Mouse (Mus musculus) left cerebral cortex, postnatal 14 days (tissue): ENCODE results near the gene Ctnna3. TPM values are rescaled to one million over a fixed set of nuclear protein-coding genes. Genes with fewer than 3 reads are reported as not detected.
"Not testable (repeated sequence)": the region's sequence is repeated elsewhere in the genome, so short reads cannot be mapped to it uniquely, and the experiment has no call there.

Experiments used
- DNase-seq, 2 experiments: peaks; one replicate each; pipeline ENCODE4 v3.0.0; 2021 to 2022; ENCODE audit warnings: low spot score in 2 of 2, mixed read lengths in 1 of 2
- intact Hi-C: fragments of 180-260 bp; cut with DNase I; formaldehyde crosslinking; loops from one replicate; pipeline ENCODE4 v1.15.1; 2025
- total RNA-seq, 2 experiments: library from RNA; stranded (reverse); gene quantifications; 2 replicates each; pipeline ENCODE4 v1.2.3; 2021

Gene Ctnna3
- total RNA-seq, 2 experiments from 2014 or later = 1.0 to 2.0 TPM

DNA sequence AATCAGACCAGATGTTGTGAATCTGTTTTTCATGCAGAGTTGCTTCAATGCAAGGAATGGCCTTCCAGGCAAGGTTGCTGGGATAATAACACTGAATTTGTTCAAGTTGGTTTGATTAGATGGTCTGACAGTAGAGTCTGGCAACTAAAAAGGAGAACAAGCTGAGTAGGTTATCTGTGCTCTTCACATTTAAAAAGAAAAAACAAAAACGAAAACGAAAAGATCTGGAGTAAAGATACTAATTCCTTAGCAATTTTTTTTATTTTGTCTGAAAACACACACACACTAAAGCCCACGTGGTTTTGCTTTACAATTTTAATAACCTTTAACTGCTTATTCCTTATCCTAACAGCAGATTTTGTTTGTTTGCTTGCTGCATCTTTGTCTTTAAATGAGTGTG is 1141.4 kb downstream of the Ctnna3 start:
- intact Hi-C loops = no loop called here

DNA sequence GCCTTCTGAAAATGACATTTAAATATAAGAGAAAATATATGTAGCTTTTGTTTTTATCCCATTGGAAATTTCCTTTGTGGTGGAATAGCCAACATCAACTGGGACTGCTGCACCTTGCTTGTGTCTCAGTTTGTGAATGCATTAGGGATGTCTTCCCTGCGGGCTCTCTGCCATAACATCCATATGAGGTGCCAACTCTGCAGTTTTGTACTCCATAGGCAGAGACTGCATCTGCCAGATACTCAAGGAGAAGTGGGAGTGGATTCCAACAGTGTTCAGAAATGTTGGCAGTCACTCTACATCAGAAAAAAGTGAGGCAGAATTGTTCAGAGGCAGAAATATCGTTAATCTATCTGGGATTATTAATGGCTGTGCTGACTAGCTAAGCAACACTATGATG is 1158.2 kb downstream of the Ctnna3 start:
- DNase-seq = peak; percentile 57 to 62
- intact Hi-C loops = no loop called here

More for the DNA sequence above, 1141.4 kb downstream of the Ctnna3 start:
- DNase-seq = no peak

DNA sequence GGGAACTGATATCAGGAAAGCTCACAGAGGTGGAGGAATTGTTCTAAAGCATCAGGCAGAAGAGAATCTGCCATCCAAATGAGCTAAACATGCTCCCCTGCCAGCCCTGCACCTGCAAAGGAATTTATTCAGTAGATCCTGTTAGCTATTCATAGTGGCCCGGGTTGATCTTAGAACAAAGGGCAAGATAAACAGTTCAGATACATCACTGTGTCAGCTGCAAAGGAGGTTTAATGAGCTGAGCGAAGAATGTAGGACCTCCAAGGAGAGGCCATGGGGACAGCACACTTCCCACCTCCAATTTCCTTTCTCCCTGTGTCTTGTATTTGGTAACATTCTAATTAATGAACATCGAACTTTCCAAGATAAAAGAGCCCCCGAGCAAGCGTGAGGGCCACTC is 1206.9 kb downstream of the Ctnna3 start:
- DNase-seq = no peak
- intact Hi-C loops = no loop called here

DNA sequence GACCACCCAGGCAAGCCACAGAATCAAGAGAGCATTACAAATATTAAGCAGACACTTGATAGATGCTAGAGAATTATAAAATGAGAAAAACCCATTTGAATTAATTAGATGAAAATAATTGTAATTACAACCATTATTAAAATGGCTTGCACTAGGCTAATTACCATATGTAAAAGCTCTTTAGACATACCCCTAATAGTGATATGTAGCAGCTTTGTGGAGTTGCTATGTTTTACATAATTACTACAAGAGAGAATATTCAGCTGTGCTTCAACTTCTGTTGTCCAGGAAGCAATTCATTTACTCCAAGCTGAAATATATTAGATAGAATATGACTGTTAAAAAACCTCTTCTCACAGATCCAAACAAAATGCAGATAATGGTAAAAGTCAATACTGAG is 1209.2 kb downstream of the Ctnna3 start:
- DNase-seq = no peak
- intact Hi-C loops = no loop called here

DNA sequence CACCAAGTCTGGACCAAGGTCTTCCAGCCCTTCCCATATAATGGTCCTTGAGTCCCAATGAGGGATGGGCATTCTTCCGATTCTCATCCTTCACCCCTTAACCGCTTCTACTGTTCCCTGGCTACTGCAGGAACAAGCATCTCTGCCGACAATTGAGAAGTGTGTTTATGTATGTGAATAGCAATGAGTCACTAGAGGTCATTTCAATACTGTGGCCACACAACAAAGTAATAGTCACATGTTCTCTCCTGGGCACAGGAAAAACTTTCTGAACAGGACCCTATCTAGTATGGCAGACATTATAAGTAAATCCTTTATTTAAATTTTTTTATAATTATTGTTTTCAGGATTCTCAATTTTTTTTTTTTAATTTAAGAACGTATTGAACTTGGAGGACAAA is 1211.2 kb downstream of the Ctnna3 start:
- DNase-seq = no peak
- intact Hi-C loops = no loop called here

DNA sequence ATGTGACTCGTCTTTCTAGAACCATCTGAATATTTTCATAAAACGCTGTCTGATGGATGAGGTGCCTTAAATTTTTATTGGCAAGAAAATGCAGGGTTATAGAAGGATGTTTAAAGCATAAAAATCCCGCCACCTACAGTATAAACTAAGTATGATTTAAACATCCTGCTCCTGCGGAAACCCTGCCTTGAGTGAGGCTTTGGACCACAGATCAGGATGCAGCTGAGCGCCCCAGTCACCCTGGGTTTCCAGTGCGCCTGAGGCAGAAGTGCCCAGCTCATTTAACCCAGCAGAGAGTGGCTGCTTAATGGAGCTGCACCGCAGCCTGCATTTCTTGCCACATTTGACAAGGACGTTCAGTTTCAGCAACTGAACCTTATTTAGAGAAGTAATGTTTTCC is 1211.7 kb downstream of the Ctnna3 start:
- DNase-seq = peak in 1 of 2 experiments; percentile 5

DNA sequence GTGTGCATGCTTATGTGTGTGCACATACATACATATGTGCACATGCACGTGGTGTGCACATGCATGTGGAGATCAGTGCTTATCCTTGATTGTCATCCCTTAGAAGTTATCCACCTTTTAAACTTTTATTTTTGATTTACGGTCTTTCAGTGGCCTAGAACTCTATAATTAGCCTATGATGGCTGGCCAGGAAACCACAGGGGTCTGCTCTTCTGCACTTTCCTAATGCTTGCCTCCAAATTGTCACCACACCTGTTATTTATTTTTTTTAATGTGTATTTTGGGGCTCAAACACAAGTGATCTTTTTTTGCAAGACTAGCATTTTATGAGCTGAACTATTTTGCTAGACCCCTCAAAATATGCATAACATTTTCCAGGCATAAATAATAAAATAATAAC is 1214.1 kb downstream of the Ctnna3 start:
- DNase-seq = no peak
- intact Hi-C loops = no loop called here

More for the DNA sequence above, 1211.7 kb downstream of the Ctnna3 start:
- intact Hi-C loops = no loop called here

DNA sequence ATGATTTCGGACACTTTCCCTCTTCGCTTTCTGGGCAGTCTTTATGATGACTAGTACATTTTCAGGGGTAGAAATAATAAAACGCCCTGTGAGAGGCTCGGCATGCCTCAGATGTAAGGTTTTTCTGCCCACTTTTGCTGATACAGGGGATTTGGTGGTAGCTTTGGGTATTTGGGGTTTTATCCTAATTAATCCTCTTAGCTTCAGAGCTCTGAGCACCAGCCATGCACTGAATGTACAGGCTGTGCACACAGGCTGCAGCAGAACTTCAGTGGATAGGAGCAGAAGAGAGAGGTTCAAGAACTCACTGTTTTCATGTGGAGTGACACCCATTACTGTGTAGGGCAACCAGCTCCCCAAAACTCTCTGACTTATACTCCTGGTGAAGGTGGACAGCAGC is 1231.3 kb downstream of the Ctnna3 start:
- intact Hi-C loops = no loop called here
- DNase-seq = no peak

DNA sequence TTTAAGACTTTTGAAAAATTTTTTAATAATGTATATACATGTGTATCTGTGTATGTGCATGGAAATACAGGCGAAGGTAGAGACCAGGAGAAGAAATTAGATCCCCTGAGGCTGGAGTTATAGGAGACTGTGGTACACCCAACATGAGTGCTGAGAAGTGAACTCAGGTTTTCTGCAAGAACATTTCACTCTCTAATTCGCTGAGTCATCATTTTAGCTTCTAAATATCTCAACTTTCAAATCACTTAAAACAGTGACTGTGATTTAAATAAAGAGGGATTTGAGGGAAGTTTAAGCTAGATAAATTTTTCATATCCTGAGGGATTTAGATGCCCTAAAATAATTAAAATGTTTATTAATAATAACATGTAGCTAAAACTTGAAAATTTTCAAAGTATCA is 1241.6 kb downstream of the Ctnna3 start:
- no peak for DNase-seq
- intact Hi-C loops = no loop called here

DNA sequence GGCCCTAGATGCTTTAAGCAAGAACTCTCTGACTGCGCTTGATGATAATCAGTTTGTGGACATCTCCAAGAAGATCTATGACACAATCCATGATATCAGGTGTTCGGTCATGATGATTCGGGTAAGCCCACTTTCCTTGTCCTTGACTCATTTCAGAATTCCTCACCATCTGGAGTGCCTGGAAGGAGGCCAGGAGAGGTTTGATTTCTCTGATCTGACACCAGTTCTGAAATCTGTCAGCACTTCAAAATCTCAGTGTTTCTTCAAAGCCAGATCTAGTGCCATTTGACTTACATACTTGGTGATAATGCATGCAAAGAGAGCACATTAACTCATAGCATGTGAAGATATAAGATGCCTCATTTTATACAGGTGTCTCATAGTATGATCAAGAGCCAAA is 1245.9 kb downstream of the Ctnna3 start:
- intact Hi-C loops = no loop called here
- DNase-seq = peak in 1 of 2 experiments; percentile 3

DNA sequence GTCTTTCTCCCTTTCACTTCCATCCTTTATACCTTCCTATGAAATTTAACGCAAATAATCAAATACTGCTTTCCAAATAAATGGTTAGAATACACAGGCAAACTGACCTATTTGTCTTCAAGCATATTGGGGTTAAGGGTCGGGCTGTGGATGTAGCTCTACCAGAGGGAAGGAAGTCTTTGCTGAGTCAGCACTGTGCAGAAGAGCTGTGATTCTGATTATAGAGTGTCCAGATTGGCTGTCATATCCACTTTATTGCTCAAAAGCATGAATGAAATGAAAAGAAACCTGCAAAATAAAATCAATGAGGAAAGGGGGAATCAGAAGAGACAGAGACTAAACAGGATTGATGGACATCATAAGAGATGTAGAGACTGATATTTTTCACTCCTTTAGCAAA is 1280.1 kb downstream of the Ctnna3 start:
- DNase-seq = no peak
- intact Hi-C loops = no loop called here

DNA sequence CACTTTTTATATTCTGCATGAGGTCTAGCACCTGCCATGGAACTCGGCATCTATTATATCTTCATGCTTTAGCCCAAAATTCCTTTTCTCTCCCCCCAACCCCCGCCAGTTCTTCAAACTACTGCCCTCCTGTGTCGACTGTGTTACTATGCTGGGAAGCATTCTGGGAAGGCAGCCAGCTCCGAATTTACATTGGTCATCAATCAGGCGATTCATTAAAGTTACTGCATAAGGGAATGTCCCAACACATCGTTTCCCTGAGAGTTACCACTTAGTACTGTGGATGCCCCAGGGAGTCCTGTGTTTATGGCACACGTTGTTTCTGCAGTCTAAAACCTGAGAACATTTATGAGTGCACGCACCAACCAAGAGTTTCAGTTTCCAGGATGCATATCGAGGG is 1288.1 kb downstream of the Ctnna3 start:
- DNase-seq = peak in 1 of 2 experiments; percentile 23
- intact Hi-C loops = no loop called here

DNA sequence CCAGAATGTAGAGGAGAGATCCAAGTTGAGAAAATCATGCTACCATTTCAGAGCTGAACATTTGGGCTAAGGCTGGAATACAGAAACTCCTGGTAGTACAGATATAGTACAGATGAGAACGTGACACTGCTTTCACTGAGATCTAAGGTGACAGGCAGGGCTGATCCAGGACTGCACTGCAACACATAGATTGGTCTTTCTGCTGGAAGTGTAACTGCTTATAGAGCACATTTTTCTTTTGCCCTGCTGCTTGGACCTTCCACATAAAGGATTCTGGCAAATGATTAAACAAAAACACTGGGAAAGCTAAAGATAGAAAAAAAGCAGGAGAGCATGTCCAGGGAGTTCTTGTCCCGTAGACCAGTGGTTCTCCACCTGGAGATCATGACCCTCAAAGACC is 1305.8 kb downstream of the Ctnna3 start:
- intact Hi-C loops = no loop called here
- DNase-seq = no peak

DNA sequence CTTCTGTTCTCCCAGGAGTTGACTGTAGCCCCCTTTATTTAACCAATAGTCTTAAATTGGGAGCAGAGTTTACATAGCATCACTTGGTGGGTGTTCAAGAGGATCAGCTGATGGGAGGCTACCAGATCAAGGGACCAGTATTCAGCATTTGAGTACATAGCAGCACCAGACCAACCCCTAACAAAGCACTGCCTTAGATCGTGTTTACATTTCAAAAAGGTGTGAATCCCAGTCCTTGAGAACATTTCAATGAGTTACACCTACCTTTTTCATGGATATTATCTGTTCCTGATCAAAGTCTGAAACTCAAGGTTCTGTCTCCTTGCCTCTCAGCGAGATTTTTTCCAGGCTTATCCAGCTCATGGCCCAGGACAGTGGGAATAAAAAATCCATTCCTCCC is 1306.7 kb downstream of the Ctnna3 start:
- intact Hi-C loops = no loop called here
- no peak for DNase-seq

DNA sequence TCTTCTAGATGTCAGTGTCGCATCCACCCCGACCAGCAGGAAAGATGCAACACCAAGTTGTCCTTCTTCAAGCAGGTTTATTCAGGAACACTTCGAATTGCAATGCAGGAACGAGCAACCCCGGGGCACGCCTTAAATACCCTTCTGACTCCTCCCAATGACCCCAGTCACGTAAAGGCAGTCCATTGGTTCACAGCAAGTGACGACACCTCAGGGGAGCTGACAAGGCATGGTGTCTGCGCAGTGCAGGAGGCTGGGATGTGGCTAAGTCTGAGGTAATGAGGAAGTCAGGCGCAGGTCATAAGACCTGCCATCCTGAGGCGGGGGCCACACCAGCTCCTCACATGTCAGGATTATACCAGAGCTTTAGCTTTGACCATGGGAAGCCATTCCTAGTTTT is 1311.8 kb downstream of the Ctnna3 start:
- DNase-seq = not testable (repeated sequence)
- intact Hi-C loops = loop anchor here (10.0 kb wide), 1 partner anchor 1833 kb away; no protein-coding TSS in a partner anchor

DNA sequence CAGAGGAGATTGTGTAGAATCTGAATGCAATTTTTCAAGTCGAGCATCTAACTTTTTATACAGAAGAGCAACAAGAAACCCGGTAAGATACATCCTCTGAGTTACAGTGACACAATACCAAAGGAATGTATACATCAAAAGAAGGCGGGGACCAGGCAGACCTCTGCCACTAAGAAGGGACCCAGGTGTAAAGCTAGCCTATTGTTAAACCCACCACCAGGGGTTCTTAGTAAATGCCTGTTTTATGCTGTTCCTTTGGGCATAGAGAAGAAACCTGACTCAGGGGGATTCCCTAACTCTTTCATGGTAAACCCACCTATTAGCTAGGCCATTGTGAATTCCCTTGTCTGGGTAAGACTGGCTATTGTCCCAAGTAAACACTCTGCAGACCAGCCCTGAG is 1314.2 kb downstream of the Ctnna3 start:
- intact Hi-C loops = loop anchor here (10.0 kb wide), 1 partner anchor 1831 kb away; no protein-coding TSS in a partner anchor
- DNase-seq = not testable (repeated sequence)

DNA sequence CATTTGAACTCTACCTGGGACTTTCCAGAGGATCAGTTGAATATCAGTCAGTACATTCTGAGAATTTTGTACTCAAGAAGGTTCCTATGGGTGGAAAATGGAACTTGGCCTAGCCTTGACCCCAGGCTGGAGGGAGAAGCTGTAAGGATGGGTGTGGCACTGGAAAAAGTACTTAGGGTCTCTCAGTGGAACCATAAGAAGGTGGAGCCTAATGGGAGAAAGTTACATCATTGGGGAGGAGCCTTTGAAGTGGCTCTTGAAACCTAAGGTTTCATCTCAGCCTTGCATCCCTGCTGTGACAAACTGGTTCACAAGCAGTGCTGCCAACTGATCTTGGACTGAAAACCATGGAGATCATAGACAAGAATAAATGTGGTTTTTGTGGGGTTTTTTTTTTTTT is 1318.8 kb downstream of the Ctnna3 start:
- intact Hi-C loops = loop anchor here (10.0 kb wide), 1 partner anchor 1826 kb away; no protein-coding TSS in a partner anchor
- no peak for DNase-seq

DNA sequence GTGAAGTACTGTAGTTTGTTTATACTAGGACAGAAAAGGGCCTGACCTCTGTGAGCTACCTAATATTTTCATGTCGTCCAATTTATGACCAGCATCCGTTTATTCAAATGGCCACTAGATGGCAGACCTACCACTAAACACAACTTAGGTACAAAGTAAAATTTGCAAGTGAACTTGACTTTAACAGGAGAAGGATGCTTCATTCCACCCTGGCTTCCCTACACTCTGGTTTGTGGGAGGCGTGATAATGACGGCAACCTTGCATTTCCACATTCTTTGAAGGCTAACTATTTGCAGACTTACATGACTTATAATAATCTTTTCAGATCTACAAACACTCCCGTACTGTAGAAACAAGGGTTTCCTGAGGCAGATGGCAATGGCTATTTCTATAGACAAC is 1320.9 kb downstream of the Ctnna3 start:
- DNase-seq = peak; percentile 29 to 56
- intact Hi-C loops = loop anchor here (5.0 kb wide), 1 partner anchor 1017 kb away; no protein-coding TSS in a partner anchor

DNA sequence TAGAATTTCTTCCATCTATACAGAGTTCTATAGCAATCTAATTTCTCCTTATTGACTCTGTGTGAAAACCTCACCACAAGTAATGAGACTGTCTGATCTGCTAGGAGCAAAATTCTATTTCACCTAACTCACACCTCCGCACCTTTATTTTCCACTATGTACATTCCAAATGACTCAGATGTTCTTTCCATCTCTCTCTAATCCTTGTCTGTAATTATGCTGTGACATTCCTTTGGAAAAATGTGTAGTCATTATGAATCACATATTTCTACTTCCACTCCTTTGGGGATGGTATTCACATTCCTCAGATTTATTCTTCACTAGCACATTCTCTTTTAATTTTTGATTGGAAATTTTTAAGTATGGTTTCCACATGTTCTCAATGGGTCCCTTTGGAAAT is 1406.4 kb downstream of the Ctnna3 start:
- no peak for DNase-seq
- intact Hi-C loops = no loop called here

DNA sequence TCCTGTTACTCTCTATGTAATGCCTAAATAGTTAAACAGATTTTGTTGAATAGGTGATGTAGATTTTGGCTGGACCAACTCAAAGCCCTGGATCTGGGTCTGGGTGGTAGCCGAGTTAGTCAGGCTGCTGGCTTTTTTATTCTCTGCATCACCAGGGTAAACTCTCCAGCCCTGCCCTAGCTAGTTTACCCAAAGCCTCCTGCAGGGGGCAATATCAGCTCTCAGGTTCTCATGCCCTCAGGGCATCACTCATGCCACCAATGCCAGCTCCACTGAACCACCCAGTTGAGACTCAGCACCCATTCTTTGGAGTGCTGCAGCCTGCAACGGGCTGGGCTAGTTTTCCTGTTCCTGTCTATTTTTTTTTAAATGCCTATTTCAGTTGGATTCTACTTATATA is 1431.5 kb downstream of the Ctnna3 start:
- intact Hi-C loops = no loop called here
- DNase-seq = peak in 1 of 2 experiments; percentile 4

DNA sequence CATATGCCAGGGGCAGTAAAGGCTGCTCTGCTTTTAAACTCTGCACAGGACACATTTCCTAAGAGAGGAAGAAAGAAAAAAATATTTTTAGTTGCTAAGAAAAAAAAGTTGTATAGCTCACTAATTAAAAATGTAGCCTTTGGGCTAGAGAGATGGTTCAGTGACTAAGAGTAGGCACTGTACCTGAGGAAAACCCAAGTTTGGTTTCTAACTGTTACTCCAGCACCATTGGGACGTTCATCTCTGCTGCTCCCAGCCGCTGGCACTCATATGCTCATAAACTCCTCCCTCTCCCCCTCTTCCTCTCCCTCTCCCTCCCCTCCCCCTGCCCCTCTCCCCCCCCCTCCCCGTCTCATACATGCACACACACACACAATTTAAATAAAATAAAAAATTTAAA is 1441.0 kb downstream of the Ctnna3 start:
- DNase-seq = no peak

DNA sequence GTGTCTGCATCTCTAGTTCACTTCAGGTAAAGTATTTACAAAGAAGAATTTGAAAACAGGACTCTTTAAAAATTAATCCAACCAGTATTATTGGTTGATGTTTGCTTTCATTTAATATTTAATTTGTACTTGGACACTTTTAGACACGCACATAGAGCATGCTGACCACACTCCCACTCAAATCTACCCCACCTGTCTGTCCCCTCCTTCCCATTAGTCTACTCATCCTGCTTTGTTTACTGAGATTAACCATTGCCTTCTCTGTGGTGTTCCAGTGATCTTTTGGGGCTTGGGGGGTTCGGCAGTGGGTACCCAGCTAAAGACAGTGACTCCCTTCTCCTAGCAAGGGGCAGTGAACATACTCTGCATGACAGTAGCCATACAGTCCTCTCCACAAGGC is 1446.6 kb downstream of the Ctnna3 start:
- intact Hi-C loops = no loop called here
- no peak for DNase-seq

More for the DNA sequence above, 1441.0 kb downstream of the Ctnna3 start:
- intact Hi-C loops = no loop called here
